Mouse (Mus musculus): ENCODE results near the gene Cyp27a1. TPM values are rescaled to one million over a fixed set of nuclear protein-coding genes. Genes with fewer than 3 reads are reported as not detected.

Cyp27a1 gene
- polyA plus RNA-seq, 1 experiment from 2014 or later: 2.1 TPM

GRCm38 (mm10) chr1:74782045-74782444 is 68.7 kb downstream of the Cyp27a1 start:
- Histone ChIP-seq H3K27me3 (ENCODE audit: control insufficient read depth, insufficient read depth, low read length) (peaks cover 71% of the 10 kb centered on the region), H3K4me1 (ENCODE audit: control insufficient read depth, insufficient read depth, low read length) (0 out of 2 replicates have a peak, but pooled peaks cover 3% of the 10 kb centered on the region), H3K27ac (replicated peaks; ENCODE audit: low read depth, low read length) (no peak overlapping the region), H3K4me3 (replicated peaks; ENCODE audit: low read depth, low read length) (no peak overlapping the region), H3K4me2 (ENCODE audit: low read length) (no peak overlapping the region), H3K36me3 (ENCODE audit: control insufficient read depth, insufficient read depth, low read length) (no peaks in the 10 kb centered on the region), H3K9ac (replicated peaks; ENCODE audit: low read length) (no peak overlapping the region), H3K9me3 (ENCODE audit: control insufficient read depth, low read length) (no peaks in the 10 kb centered on the region)
- 13% methylated on average over 14 of the region's 14 CpGs for WGBS
- DNase-seq (no peak), ATAC-seq (ENCODE audit: low FRiP score, low TSS enrichment) (no peak)

- peak overlapping the region; percentile 72 for H3K4me2 ChIP-seq (ENCODE audit: low read length)
- no peaks in the 10 kb centered on the region for H3K9me3 ChIP-seq (ENCODE audit: control insufficient read depth, low read length)
- H3K4me1 ChIP-seq (ENCODE audit: control insufficient read depth, insufficient read depth, low read length): 0 out of 2 replicates have a peak, but pooled peaks cover 3% of the 10 kb centered on the region
- peak overlapping the region; percentile 42 for H3K4me3 ChIP-seq (replicated peaks; ENCODE audit: low read depth, low read length)
- H3K36me3 ChIP-seq (ENCODE audit: control insufficient read depth, insufficient read depth, low read length): no peaks in the 10 kb centered on the region
- peaks cover 76% of the 10 kb centered on the region for H3K27me3 ChIP-seq (ENCODE audit: control insufficient read depth, insufficient read depth, low read length)
- no peak overlapping the region for H3K9ac ChIP-seq (replicated peaks; ENCODE audit: low read length)
- no peak overlapping the region for H3K27ac ChIP-seq (replicated peaks; ENCODE audit: low read depth, low read length)
- no peak for DNase-seq
- no peak; the same call in 1 of the 2 replicates for ATAC-seq (ENCODE audit: low FRiP score, low TSS enrichment)
- 1% methylated on average over 13 of the region's 13 CpGs for WGBS
Observed at GRCm38 (mm10) chr1:74783554-74783953, 70.2 kb downstream of the Cyp27a1 start.

DNA sequence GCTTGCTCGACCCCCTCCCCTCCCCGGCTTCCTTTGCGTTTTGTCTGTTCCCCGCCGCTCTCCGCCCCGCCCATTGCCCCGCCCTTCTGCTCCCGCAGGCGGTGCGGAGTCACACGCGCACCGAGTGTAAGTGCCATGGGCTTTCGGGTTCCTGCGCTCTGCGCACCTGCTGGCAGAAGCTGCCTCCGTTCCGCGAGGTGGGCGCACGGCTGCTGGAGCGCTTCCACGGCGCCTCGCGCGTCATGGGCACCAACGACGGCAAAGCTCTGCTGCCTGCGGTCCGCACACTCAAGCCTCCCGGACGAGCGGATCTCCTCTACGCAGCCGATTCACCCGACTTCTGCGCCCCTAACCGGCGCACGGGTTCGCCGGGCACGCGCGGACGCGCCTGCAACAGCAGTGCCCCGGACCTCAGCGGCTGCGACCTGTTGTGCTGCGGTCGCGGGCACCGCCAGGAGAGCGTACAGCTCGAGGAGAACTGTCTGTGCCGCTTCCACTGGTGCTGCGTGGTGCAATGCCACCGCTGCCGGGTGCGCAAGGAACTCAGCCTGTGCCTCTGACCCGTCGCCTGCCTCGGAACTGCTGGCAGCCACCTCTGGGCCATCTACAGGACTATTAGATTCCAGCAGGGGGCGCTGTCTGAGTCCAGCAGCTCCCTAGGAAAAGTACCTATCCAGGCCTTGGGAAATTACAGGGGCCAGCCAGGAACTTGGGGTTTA is 70.8 kb downstream of the Cyp27a1 start:
- H3K9ac ChIP-seq (replicated peaks; ENCODE audit: low read length): no peak overlapping the region; the same call in 1 of the 2 replicates
- peaks cover 78% of the 10 kb centered on the region for H3K27me3 ChIP-seq (ENCODE audit: control insufficient read depth, insufficient read depth, low read length)
- H3K4me2 ChIP-seq (ENCODE audit: low read length): peak overlapping the region; percentile 72
- ATAC-seq (ENCODE audit: low FRiP score, low TSS enrichment) (0 out of 2 replicates have a peak, but pooled peaks have one; percentile 37), DNase-seq (peak; percentile 79)
- no peak overlapping the region for H3K27ac ChIP-seq (replicated peaks; ENCODE audit: low read depth, low read length)
- peak overlapping the region; percentile 42 for H3K4me3 ChIP-seq (replicated peaks; ENCODE audit: low read depth, low read length)
- no peaks in the 10 kb centered on the region for H3K36me3 ChIP-seq (ENCODE audit: control insufficient read depth, insufficient read depth, low read length)
- 0 out of 2 replicates have a peak, but pooled peaks cover 3% of the 10 kb centered on the region for H3K4me1 ChIP-seq (ENCODE audit: control insufficient read depth, insufficient read depth, low read length)
- WGBS: under 1% methylated on average over 67 of the region's 67 CpGs
- H3K9me3 ChIP-seq (ENCODE audit: control insufficient read depth, low read length): no peaks in the 10 kb centered on the region

Other genes starting within 250 kb of the Cyp27a1 start
- 48.5 and 56.0 TPM in 2 replicates for gene Cnot9, start 207.5 kb upstream of the Cyp27a1 start, polyA plus RNA-seq (2014; fragmentation: Nextera tagmentation; extraction: Ambion mirVana)
- gene Plcd4, start 170.7 kb upstream of the Cyp27a1 start, polyA plus RNA-seq (2014; fragmentation: Nextera tagmentation; extraction: Ambion mirVana): 4.4 and 6.2 TPM in 2 replicates
- 26.7 and 33.1 TPM in 2 replicates for gene Usp37, start 169.3 kb upstream of the Cyp27a1 start, polyA plus RNA-seq (2014; fragmentation: Nextera tagmentation; extraction: Ambion mirVana)
- 8.9 and 9.7 TPM in 2 replicates for gene Zfp142, start 125.3 kb upstream of the Cyp27a1 start, polyA plus RNA-seq (2014; fragmentation: Nextera tagmentation; extraction: Ambion mirVana)
- 20.8 and 22.5 TPM in 2 replicates for gene Bcs1l, start 125.3 kb upstream of the Cyp27a1 start, polyA plus RNA-seq (2014; fragmentation: Nextera tagmentation; extraction: Ambion mirVana)
- 9.8 and 30.4 TPM in 2 replicates for gene Rnf25, start 112.2 kb upstream of the Cyp27a1 start, polyA plus RNA-seq (2014; fragmentation: Nextera tagmentation; extraction: Ambion mirVana)
- gene Stk36, start 112.1 kb upstream of the Cyp27a1 start, polyA plus RNA-seq (2014; fragmentation: Nextera tagmentation; extraction: Ambion mirVana): 15.8 and 19.7 TPM in 2 replicates
- 10.4 and 20.1 TPM in 2 replicates for gene Ttll4, start 51.8 kb upstream of the Cyp27a1 start, polyA plus RNA-seq (2014; fragmentation: Nextera tagmentation; extraction: Ambion mirVana)
- not detected in 2 replicates for gene Prkag3, start 35.6 kb downstream of the Cyp27a1 start, polyA plus RNA-seq (2014; fragmentation: Nextera tagmentation; extraction: Ambion mirVana)
- 2.7 TPM in 1 of 2 replicates, not detected in the other for gene Wnt6, start 58.3 kb downstream of the Cyp27a1 start, polyA plus RNA-seq (2014; fragmentation: Nextera tagmentation; extraction: Ambion mirVana)
- gene Wnt10a, start 77.9 kb downstream of the Cyp27a1 start, polyA plus RNA-seq (2014; fragmentation: Nextera tagmentation; extraction: Ambion mirVana): 0.11 and 0.36 TPM in 2 replicates
- gene Cdk5r2, start 141.4 kb downstream of the Cyp27a1 start, polyA plus RNA-seq (2014; fragmentation: Nextera tagmentation; extraction: Ambion mirVana): 16.5 and 29.9 TPM in 2 replicates
- gene Fev, start 171.8 kb downstream of the Cyp27a1 start, polyA plus RNA-seq (2014; fragmentation: Nextera tagmentation; extraction: Ambion mirVana): 3.0 and 3.3 TPM in 2 replicates
- gene Cryba2, start 179.6 kb downstream of the Cyp27a1 start, polyA plus RNA-seq (2014; fragmentation: Nextera tagmentation; extraction: Ambion mirVana): 0.77 TPM in 1 of 2 replicates, not detected in the other
- 0.13 and 0.34 TPM in 2 replicates for gene Cfap65, start 222.0 kb downstream of the Cyp27a1 start, polyA plus RNA-seq (2014; fragmentation: Nextera tagmentation; extraction: Ambion mirVana)
- gene Ihh, start 238.1 kb downstream of the Cyp27a1 start, polyA plus RNA-seq (2014; fragmentation: Nextera tagmentation; extraction: Ambion mirVana): 0.16 TPM in 1 of 2 replicates, not detected in the other

All from midbrain, embryonic 14.5 days (tissue).